In the genomic region with DNA sequence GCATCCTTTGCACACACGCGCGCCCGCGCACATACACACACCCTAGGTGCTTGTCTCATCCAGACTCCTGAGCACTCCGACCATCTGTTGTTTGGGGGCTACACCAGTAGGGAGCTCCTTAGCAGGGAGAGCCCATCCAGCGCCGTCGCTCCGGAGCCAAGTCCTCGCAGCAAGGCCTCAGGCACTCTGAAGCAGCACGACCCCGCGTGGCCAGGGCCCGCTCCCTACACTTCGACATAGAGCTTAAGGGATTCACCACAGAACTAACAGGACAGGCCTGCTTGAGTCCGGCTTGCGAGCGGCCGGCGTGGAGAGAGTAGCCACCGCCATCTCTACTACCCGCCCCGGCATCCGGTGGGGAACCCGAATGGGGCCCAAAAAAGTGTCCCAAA, we compare ENCODE assay signal across 8 mouse cellular contexts. TPM values are rescaled to one million over a fixed set of nuclear protein-coding genes. Genes with fewer than 3 reads are reported as not detected.
A peak's percentile ranks its signal among the peaks of the same experiment; 100 is the strongest.
DNase-seq lines count a peak whose midpoint lies in the region; ATAC-seq and TF ChIP-seq lines count a peak whose summit lies in the region.

No protein-coding gene starts in this region.

- TF ChIP-seq POLR2A in bone marrow, adult 2 months (IDR thresholded peaks at IDR 0.05; ENCODE audit: borderline replicate concordance, control insufficient read depth, low read depth, low read length): no peak

- peak overlapping the region; percentile 97 for H3K4me3 ChIP-seq in bone marrow, adult 2 months (replicated peaks; ENCODE audit: control insufficient read depth, low read depth, low read length)
- H3K4me3 ChIP-seq in embryonic facial prominence, embryonic 15.5 days (replicated peaks): peak overlapping the region; percentile 73
- peak overlapping the region; percentile 89 for H3K4me3 ChIP-seq in heart, embryonic 11.5 days (ENCODE audit: low read depth, low read length)
- peak overlapping the region; percentile 82 for H3K4me3 ChIP-seq in kidney, postnatal 0 days (replicated peaks; ENCODE audit: low read depth, low read length)
- peak overlapping the region; percentile 78 for H3K4me3 ChIP-seq in liver, embryonic 11.5 days (ENCODE audit: low read depth, low read length)
- peak overlapping the region; percentile 83 for H3K4me3 ChIP-seq in stomach, embryonic 15.5 days (replicated peaks)

- H3K27me3 ChIP-seq in embryonic facial prominence, embryonic 15.5 days: no peaks in the 10 kb centered on the region
- H3K27me3 ChIP-seq in heart, embryonic 11.5 days (ENCODE audit: control insufficient read depth, insufficient read depth, low read length): no peaks in the 10 kb centered on the region
- H3K27me3 ChIP-seq in kidney, postnatal 0 days (ENCODE audit: insufficient read depth, low read length): no peaks in the 10 kb centered on the region
- no peaks in the 10 kb centered on the region for H3K27me3 ChIP-seq in liver, embryonic 11.5 days (replicated peaks; ENCODE audit: control insufficient read depth, insufficient read depth, low read length)
- H3K27me3 ChIP-seq in stomach, embryonic 15.5 days (replicated peaks): no peaks in the 10 kb centered on the region

- H3K9ac ChIP-seq in embryonic facial prominence, embryonic 15.5 days: peak overlapping the region; percentile 69
- peak overlapping the region; percentile 93 for H3K9ac ChIP-seq in heart, embryonic 11.5 days (ENCODE audit: low read depth, low read length)
- peak overlapping the region; percentile 85 for H3K9ac ChIP-seq in kidney, postnatal 0 days (ENCODE audit: low read depth, low read length)
- peak overlapping the region; percentile 87 for H3K9ac ChIP-seq in liver, embryonic 11.5 days (ENCODE audit: low read depth, low read length)
- peak overlapping the region; percentile 69 for H3K9ac ChIP-seq in stomach, embryonic 15.5 days

- H3K27ac ChIP-seq in bone marrow, adult 2 months (ENCODE audit: control insufficient read depth, insufficient read depth, low read depth, low read length, poor library complexity): peak overlapping the region; percentile 89
- peak overlapping the region; percentile 92 for H3K27ac ChIP-seq in embryonic facial prominence, embryonic 15.5 days (replicated peaks)
- H3K27ac ChIP-seq in heart, embryonic 11.5 days (ENCODE audit: low read depth, low read length): peak overlapping the region; percentile 78
- peak overlapping the region; percentile 90 for H3K27ac ChIP-seq in kidney, postnatal 0 days
- peak overlapping the region; percentile 84 for H3K27ac ChIP-seq in liver, embryonic 11.5 days (ENCODE audit: low read depth, low read length)
- H3K27ac ChIP-seq in stomach, embryonic 15.5 days: peak overlapping the region; percentile 94

- under 1% methylated on average over 26 of the region's 26 CpGs for WGBS in bone marrow, adult 2 months
- WGBS in embryonic facial prominence, embryonic 15.5 days: under 1% methylated on average over 26 of the region's 26 CpGs
- WGBS in heart, embryonic 11.5 days (ENCODE audit: insufficient replicate concordance): under 1% methylated on average over 26 of the region's 26 CpGs
- under 1% methylated on average over 26 of the region's 26 CpGs for WGBS in kidney, postnatal 0 days
- WGBS in liver, embryonic 11.5 days: under 1% methylated on average over 26 of the region's 26 CpGs
- under 1% methylated on average over 26 of the region's 26 CpGs for WGBS in stomach, embryonic 15.5 days

- TF ChIP-seq CTCF in bone marrow, adult 2 months (IDR thresholded peaks at IDR 0.05; ENCODE audit: control insufficient read depth, insufficient read depth, low read length): no peak
- TF ChIP-seq CTCF in kidney, postnatal 0 days (IDR thresholded peaks at IDR 0.05; ENCODE audit: low read depth): peak; percentile 58

- peak; percentile 71 for DNase-seq in 416B (ENCODE audit: low read depth)
- peak; percentile 78 for DNase-seq in kidney, postnatal 0 days (ENCODE audit: low spot score)
- peak; percentile 80 for DNase-seq in liver, embryonic 11.5 days (ENCODE audit: low spot score)

- no peaks in the 10 kb centered on the region for H3K9me3 ChIP-seq in embryonic facial prominence, embryonic 15.5 days (replicated peaks)
- H3K9me3 ChIP-seq in heart, embryonic 11.5 days (replicated peaks; ENCODE audit: control insufficient read depth, low read length): no peaks in the 10 kb centered on the region
- no peaks in the 10 kb centered on the region for H3K9me3 ChIP-seq in kidney, postnatal 0 days (replicated peaks; ENCODE audit: low read length)
- no peaks in the 10 kb centered on the region for H3K9me3 ChIP-seq in liver, embryonic 11.5 days (ENCODE audit: control insufficient read depth, low read length)
- H3K9me3 ChIP-seq in stomach, embryonic 15.5 days: no peaks in the 10 kb centered on the region

- H3K36me3 ChIP-seq in embryonic facial prominence, embryonic 15.5 days: peaks cover 16% of the 10 kb centered on the region
- peaks cover 13% of the 10 kb centered on the region for H3K36me3 ChIP-seq in heart, embryonic 11.5 days (ENCODE audit: control insufficient read depth, insufficient read depth, low read length)
- peaks cover 14% of the 10 kb centered on the region for H3K36me3 ChIP-seq in kidney, postnatal 0 days (ENCODE audit: insufficient read depth, low read length)
- peaks cover 15% of the 10 kb centered on the region for H3K36me3 ChIP-seq in liver, embryonic 11.5 days (ENCODE audit: control insufficient read depth, insufficient read depth, low read length)
- H3K36me3 ChIP-seq in stomach, embryonic 15.5 days: peaks cover 16% of the 10 kb centered on the region

- peaks cover 6% of the 10 kb centered on the region; the same call in 1 of the 2 replicates for H3K4me1 ChIP-seq in bone marrow, adult 2 months (ENCODE audit: control insufficient read depth, insufficient read depth, low read length)
- H3K4me1 ChIP-seq in embryonic facial prominence, embryonic 15.5 days: peaks cover 37% of the 10 kb centered on the region
- H3K4me1 ChIP-seq in heart, embryonic 11.5 days (ENCODE audit: control insufficient read depth, insufficient read depth, low read length): peaks cover 25% of the 10 kb centered on the region
- peaks cover 22% of the 10 kb centered on the region for H3K4me1 ChIP-seq in kidney, postnatal 0 days (replicated peaks; ENCODE audit: insufficient read depth, low read length)
- H3K4me1 ChIP-seq in liver, embryonic 11.5 days (replicated peaks; ENCODE audit: control insufficient read depth, insufficient read depth, low read length): peaks cover 28% of the 10 kb centered on the region
- H3K4me1 ChIP-seq in stomach, embryonic 15.5 days: peaks cover 10% of the 10 kb centered on the region

- H3K4me2 ChIP-seq in embryonic facial prominence, embryonic 15.5 days (replicated peaks): peak overlapping the region; percentile 89
- peak overlapping the region; percentile 92 for H3K4me2 ChIP-seq in heart, embryonic 11.5 days
- peak overlapping the region; percentile 83 for H3K4me2 ChIP-seq in kidney, postnatal 0 days (ENCODE audit: low read length)
- H3K4me2 ChIP-seq in liver, embryonic 11.5 days: peak overlapping the region; percentile 90
- H3K4me2 ChIP-seq in stomach, embryonic 15.5 days: peak overlapping the region; percentile 75

- ATAC-seq in embryonic facial prominence, embryonic 15.5 days (ENCODE audit: insufficient number of reproducible peaks, low FRiP score, low TSS enrichment, low read depth): peak; percentile 4; the same call in 1 of the 2 replicates
- ATAC-seq in heart, embryonic 11.5 days (replicated peaks; ENCODE audit: insufficient number of reproducible peaks, low FRiP score, low TSS enrichment): peak; percentile 20; the same call in 1 of the 2 replicates
- peak; percentile 22 for ATAC-seq in kidney, postnatal 0 days (replicated peaks; ENCODE audit: low FRiP score, low read depth)
- ATAC-seq in liver, embryonic 11.5 days (replicated peaks; ENCODE audit: low FRiP score): peak; percentile 18
- 0 out of 2 replicates have a peak, but pooled peaks have one; percentile 2 for ATAC-seq in monocyte, adult 5-6 weeks (replicated peaks; ENCODE audit: insufficient number of reproducible peaks, low FRiP score, low TSS enrichment, poor library complexity, severe bottlenecking)
- 0 out of 2 replicates have a peak, but pooled peaks have one; percentile 2 for ATAC-seq in stomach, embryonic 15.5 days (ENCODE audit: insufficient read depth, low FRiP score, low read depth)

RNA-seq across cellular contexts. Expression of a gene that starts 0.7 kb away (rescaled TPM):
- 12.8 and 31.2 TPM in 2 replicates for polyA plus RNA-seq in bone marrow, adult 2 months (2011; ENCODE audit: insufficient read depth, insufficient read length, low replicate concordance, missing spikeins)
- 137 and 152 TPM in 2 replicates for polyA plus RNA-seq in embryonic facial prominence, embryonic 15.5 days (2015; fragmentation: Nextera tagmentation; extraction: Ambion mirVana)
- 76.6 and 93.9 TPM in 2 replicates for polyA plus RNA-seq in heart, embryonic 11.5 days (2014; fragmentation: Nextera tagmentation; extraction: Ambion mirVana)
- polyA plus RNA-seq in kidney, postnatal 0 days (2015; fragmentation: Nextera tagmentation; extraction: Ambion mirVana): 86.4 and 98.4 TPM in 2 replicates
- polyA plus RNA-seq in liver, embryonic 11.5 days (2014; fragmentation: Nextera tagmentation; extraction: Ambion mirVana): 159 and 194 TPM in 2 replicates
- total RNA-seq in monocyte, adult 5-6 weeks (2017): 104 to 134 TPM (median 105 TPM) in 3 replicates
- 153 and 180 TPM in 2 replicates for polyA plus RNA-seq in stomach, embryonic 15.5 days (2015; fragmentation: Nextera tagmentation; extraction: Ambion mirVana)

RNA-seq across cellular contexts. Expression of a gene that starts 18.3 kb away (rescaled TPM):
- polyA plus RNA-seq in bone marrow, adult 2 months (2011; ENCODE audit: insufficient read depth, insufficient read length, low replicate concordance, missing spikeins): 0.35 TPM in 1 of 2 replicates, not detected in the other
- 3.9 and 6.0 TPM in 2 replicates for polyA plus RNA-seq in embryonic facial prominence, embryonic 15.5 days (2015; fragmentation: Nextera tagmentation; extraction: Ambion mirVana)
- 0.31 and 1.1 TPM in 2 replicates for polyA plus RNA-seq in heart, embryonic 11.5 days (2014; fragmentation: Nextera tagmentation; extraction: Ambion mirVana)
- 0.72 and 0.96 TPM in 2 replicates for polyA plus RNA-seq in kidney, postnatal 0 days (2015; fragmentation: Nextera tagmentation; extraction: Ambion mirVana)
- 0.18 and 0.26 TPM in 2 replicates for polyA plus RNA-seq in liver, embryonic 11.5 days (2014; fragmentation: Nextera tagmentation; extraction: Ambion mirVana)
- 4.4 TPM in 1 of 3 replicates, not detected in the others for total RNA-seq in monocyte, adult 5-6 weeks (2017)
- 0.24 and 0.37 TPM in 2 replicates for polyA plus RNA-seq in stomach, embryonic 15.5 days (2015; fragmentation: Nextera tagmentation; extraction: Ambion mirVana)

RNA-seq across cellular contexts. Expression of a gene that starts 47.6 kb away (rescaled TPM):
- polyA plus RNA-seq in bone marrow, adult 2 months (2011; ENCODE audit: insufficient read depth, insufficient read length, low replicate concordance, missing spikeins): 25.0 and 35.7 TPM in 2 replicates
- 32.0 and 33.9 TPM in 2 replicates for polyA plus RNA-seq in embryonic facial prominence, embryonic 15.5 days (2015; fragmentation: Nextera tagmentation; extraction: Ambion mirVana)
- 15.7 and 19.0 TPM in 2 replicates for polyA plus RNA-seq in heart, embryonic 11.5 days (2014; fragmentation: Nextera tagmentation; extraction: Ambion mirVana)
- polyA plus RNA-seq in kidney, postnatal 0 days (2015; fragmentation: Nextera tagmentation; extraction: Ambion mirVana): 23.7 and 24.2 TPM in 2 replicates
- 19.4 and 19.7 TPM in 2 replicates for polyA plus RNA-seq in liver, embryonic 11.5 days (2014; fragmentation: Nextera tagmentation; extraction: Ambion mirVana)
- 22.6 to 33.8 TPM (median 25.9 TPM) in 3 replicates for total RNA-seq in monocyte, adult 5-6 weeks (2017)
- 35.3 and 42.7 TPM in 2 replicates for polyA plus RNA-seq in stomach, embryonic 15.5 days (2015; fragmentation: Nextera tagmentation; extraction: Ambion mirVana)

RNA-seq across cellular contexts. Expression of a gene that starts 54.5 kb away (rescaled TPM):
- 1.2 and 2.7 TPM in 2 replicates for polyA plus RNA-seq in bone marrow, adult 2 months (2011; ENCODE audit: insufficient read depth, insufficient read length, low replicate concordance, missing spikeins)
- 8.2 and 9.9 TPM in 2 replicates for polyA plus RNA-seq in embryonic facial prominence, embryonic 15.5 days (2015; fragmentation: Nextera tagmentation; extraction: Ambion mirVana)
- polyA plus RNA-seq in heart, embryonic 11.5 days (2014; fragmentation: Nextera tagmentation; extraction: Ambion mirVana): 8.1 and 8.9 TPM in 2 replicates
- polyA plus RNA-seq in kidney, postnatal 0 days (2015; fragmentation: Nextera tagmentation; extraction: Ambion mirVana): 5.4 and 6.0 TPM in 2 replicates
- 6.3 and 6.7 TPM in 2 replicates for polyA plus RNA-seq in liver, embryonic 11.5 days (2014; fragmentation: Nextera tagmentation; extraction: Ambion mirVana)
- total RNA-seq in monocyte, adult 5-6 weeks (2017): 16.4 to 28.5 TPM (median 24.2 TPM) in 3 replicates
- polyA plus RNA-seq in stomach, embryonic 15.5 days (2015; fragmentation: Nextera tagmentation; extraction: Ambion mirVana): 7.4 and 8.1 TPM in 2 replicates

Comparison
In these comparisons a context has a peak if more than half of its experiments do, and no peak if none do; other contexts are left out.
1. Peak in every context shown above with its lines: DNase-seq, ATAC-seq, H3K4me3 ChIP-seq and H3K27ac ChIP-seq.